Mouse (Mus musculus) heart, embryonic 12.5 days (tissue): ENCODE results near the gene Tmed1. TPM values are rescaled to one million over a fixed set of nuclear protein-coding genes. Genes with fewer than 3 reads are reported as not detected.

Experiments used
- ATAC-seq: fragments of 200-750 bp; cut with Nextera tagmentation; 2 replicates; pipeline ENCODE4 v1.8.0; 2017; ENCODE audit warnings: moderate TSS enrichment, moderate library complexity; ENCODE audit not compliant: insufficient number of reproducible peaks, low FRiP score
- H3K27ac ChIP-seq: fragments of 300-500 bp; sonication (generic); 2 replicates; pipeline ENCODE4 v1.5.1; 2016; ENCODE audit warnings: mild to moderate bottlenecking, moderate library complexity; ENCODE audit not compliant: poor library complexity, severe bottlenecking
- H3K27me3 ChIP-seq: fragments of 300-500 bp; sonication (generic); replicated peaks from 2 replicates; pipeline ENCODE4 v1.6.1; 2016; ENCODE audit warnings: mild to moderate bottlenecking, moderate library complexity
- H3K36me3 ChIP-seq: fragments of 300-500 bp; sonication (generic); 2 replicates; pipeline ENCODE4 v1.6.1; 2016; ENCODE audit warnings: mild to moderate bottlenecking, moderate library complexity
- H3K4me1 ChIP-seq: fragments of 300-500 bp; sonication (generic); replicated peaks from 2 replicates; pipeline ENCODE4 v1.6.1; 2016; ENCODE audit warnings: mild to moderate bottlenecking
- H3K4me2 ChIP-seq: fragments of 300-500 bp; sonication (generic); 2 replicates; pipeline ENCODE4 v1.6.1; 2016; ENCODE audit warnings: mild to moderate bottlenecking, moderate library complexity
- H3K4me3 ChIP-seq: fragments of 300-500 bp; sonication (generic); 2 replicates; pipeline ENCODE4 v1.5.1; 2016; ENCODE audit warnings: mild to moderate bottlenecking
- H3K9ac ChIP-seq: fragments of 300-500 bp; sonication (generic); 2 replicates; pipeline ENCODE4 v1.6.1; 2016; ENCODE audit warnings: mild to moderate bottlenecking, moderate library complexity
- H3K9me3 ChIP-seq: fragments of 300-500 bp; sonication (generic); replicated peaks from 2 replicates; pipeline ENCODE4 v1.6.1; 2016; ENCODE audit warnings: mild to moderate bottlenecking, moderate library complexity
- WGBS: fragments of 180-500 bp; shearing (Covaris S2); methylation state at CpG from one replicate; pipeline ENCODE4 v1.1.7; 2016; 5-methylcytosine and 5-hydroxymethylcytosine counted together
- polyA plus RNA-seq: library from polyadenylated mRNA; unstranded; fragments of >200 nt; fragmentation: Nextera tagmentation; extraction: Ambion mirVana; gene quantifications from 2 replicates; pipeline ENCODE4 v1.2.1, GENCODE M21; 2016

Tmed1 gene
- polyA plus RNA-seq = 89.4 and 92.3 TPM in 2 replicates

DNA sequence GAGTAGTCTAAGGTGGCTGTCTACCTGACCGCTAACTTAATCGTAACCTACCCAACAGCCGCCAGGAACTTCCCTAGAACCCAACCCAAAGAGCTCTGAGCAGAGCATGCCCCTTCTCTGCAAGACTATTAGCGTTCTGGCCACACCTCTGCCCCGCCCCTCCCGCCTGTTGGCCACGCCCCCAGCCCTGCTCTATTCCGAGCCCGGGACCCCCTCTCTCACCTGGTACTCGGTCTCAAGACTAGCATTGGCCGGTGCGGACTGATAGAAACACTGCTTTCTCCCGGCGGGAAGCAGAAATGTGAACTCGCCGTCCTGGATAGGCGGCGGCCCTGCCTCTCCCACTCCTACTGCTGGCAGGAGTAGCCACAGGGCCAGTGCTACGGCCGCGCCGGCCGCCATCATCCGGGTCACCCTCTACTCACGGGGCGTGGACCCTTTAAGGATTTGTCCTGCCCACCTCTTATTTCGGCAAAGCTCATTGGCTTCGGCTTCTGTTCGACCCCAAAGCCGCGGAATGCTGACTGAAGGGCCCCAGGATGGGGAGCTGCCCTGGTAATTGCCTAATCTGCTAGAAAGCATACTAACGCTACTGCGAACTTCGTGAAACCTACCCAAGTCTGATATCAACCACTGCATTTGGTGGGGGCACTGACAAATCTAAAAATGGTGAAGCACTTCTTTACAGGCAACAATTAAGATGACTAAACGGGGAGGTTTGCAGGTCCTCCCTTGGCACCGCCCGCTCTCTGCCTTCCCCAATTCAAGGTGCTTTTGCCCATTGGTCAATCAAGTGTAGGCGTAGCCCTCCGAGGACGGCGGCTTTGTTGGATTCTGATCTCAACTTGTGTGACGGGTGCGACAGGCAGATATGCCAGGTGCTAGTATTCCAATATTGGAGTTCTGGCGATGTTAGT is at the start of gene Tmed1:
Tmed1 (minus strand) TSS at position 481 of the 917 bp plus-strand sequence.
- Histone ChIP-seq H3K9me3 (peaks cover 6% of the 10 kb centered on the region; the same call in 1 of the 2 replicates), H3K4me1 (peaks cover 14% of the 10 kb centered on the region), H3K4me3 (peak within 1 kb of the TSS; percentile 79), H3K36me3 (peaks cover 39% of the 10 kb centered on the region), H3K27me3 (no peaks in the 10 kb centered on the region), H3K27ac (peak within 1 kb of the TSS; percentile 91), H3K4me2 (peak within 1 kb of the TSS; percentile 82), H3K9ac (peak within 1 kb of the TSS; percentile 82)
- under 1% methylated on average over 44 of the region's 44 CpGs for WGBS
- ATAC-seq = peak; percentile 94

DNA sequence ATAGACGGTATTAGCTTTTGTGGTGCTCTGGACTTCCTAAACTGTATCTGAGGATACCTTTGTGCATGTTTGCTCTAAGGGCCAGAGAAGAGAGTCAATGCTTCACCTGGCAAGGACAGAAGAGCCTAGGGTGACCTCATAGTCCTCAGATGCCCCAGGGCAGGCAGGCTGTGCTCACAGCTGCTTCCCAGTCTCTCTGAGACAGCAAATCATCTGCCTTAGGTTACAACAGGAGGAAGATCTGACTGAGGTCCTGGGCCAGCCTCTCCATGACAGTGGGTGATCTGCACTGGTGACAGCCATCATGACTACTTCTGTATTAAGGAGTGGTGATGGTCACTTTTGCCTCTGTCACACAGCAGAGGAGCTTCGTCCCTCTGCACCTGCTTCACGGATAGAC is 49.1 kb upstream of the Tmed1 start:
- H3K9ac ChIP-seq = no peak overlapping the region
- 86% methylated on average over 3 of the region's 3 CpGs for WGBS

DNA sequence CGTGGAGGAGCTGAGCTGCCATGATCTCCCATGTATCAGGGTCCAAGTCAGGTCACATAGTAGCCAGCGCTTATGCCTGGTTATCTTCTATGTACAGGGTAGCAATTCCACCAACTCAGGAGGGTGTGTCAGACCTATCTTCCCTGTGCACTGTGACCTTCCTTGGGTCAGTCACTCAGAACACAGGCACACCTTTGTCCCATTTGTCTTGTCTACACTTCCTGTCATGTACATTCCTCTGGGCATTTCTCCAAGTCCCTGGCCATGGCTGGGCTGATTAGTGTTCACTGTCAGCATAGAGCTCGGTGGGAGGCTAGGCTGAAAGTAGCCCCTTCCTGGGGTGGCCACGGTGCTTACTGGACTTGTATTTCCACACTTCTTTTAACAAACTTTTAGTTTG is 48.3 kb upstream of the Tmed1 start:
- Histone ChIP-seq H3K27ac (peak overlapping the region; percentile 52), H3K9me3 (no peaks in the 10 kb centered on the region), H3K4me1 (peaks cover 51% of the 10 kb centered on the region), H3K4me3 (no peak overlapping the region), H3K36me3 (peaks cover 25% of the 10 kb centered on the region), H3K9ac (no peak overlapping the region), H3K27me3 (no peaks in the 10 kb centered on the region), H3K4me2 (peak overlapping the region; percentile 11; the same call in 1 of the 2 replicates)
- 43% methylated on average over 4 of the region's 4 CpGs for WGBS
- peak; percentile 89 for ATAC-seq

More for the DNA sequence above, 49.1 kb upstream of the Tmed1 start:
- no peak for ATAC-seq
- Histone ChIP-seq H3K27me3 (no peaks in the 10 kb centered on the region), H3K4me1 (peaks cover 46% of the 10 kb centered on the region), H3K4me2 (no peak overlapping the region), H3K27ac (peak overlapping the region; percentile 15; the same call in 1 of the 2 replicates), H3K36me3 (peaks cover 24% of the 10 kb centered on the region), H3K9me3 (no peaks in the 10 kb centered on the region), H3K4me3 (no peak overlapping the region)

DNA sequence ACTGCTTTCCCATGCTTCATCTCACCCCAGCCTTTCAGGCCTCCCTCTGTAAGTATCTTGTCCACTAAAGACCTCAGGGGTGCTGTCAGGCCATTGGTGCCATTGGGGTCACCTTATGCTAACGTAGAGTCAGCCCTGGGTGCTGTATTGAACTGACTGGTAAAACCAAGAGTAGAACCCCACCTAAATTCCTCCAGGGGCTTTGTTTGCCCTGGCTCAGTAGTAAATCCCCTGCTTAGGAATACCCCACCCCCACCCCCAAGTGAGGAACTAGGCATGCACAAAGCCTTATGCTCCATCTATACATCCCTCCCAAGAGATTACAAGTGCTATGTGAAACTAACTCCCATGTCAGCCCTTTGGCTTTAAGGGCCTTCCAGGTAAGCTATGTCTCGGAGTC is 47.5 kb upstream of the Tmed1 start:
- Histone ChIP-seq H3K4me2 (no peak overlapping the region), H3K9me3 (no peaks in the 10 kb centered on the region), H3K27me3 (no peaks in the 10 kb centered on the region), H3K27ac (peak overlapping the region; percentile 52), H3K4me3 (no peak overlapping the region), H3K9ac (no peak overlapping the region), H3K36me3 (peaks cover 25% of the 10 kb centered on the region), H3K4me1 (peaks cover 51% of the 10 kb centered on the region)
- ATAC-seq = no peak
- 92% methylated on average over 2 of the region's 2 CpGs for WGBS

DNA sequence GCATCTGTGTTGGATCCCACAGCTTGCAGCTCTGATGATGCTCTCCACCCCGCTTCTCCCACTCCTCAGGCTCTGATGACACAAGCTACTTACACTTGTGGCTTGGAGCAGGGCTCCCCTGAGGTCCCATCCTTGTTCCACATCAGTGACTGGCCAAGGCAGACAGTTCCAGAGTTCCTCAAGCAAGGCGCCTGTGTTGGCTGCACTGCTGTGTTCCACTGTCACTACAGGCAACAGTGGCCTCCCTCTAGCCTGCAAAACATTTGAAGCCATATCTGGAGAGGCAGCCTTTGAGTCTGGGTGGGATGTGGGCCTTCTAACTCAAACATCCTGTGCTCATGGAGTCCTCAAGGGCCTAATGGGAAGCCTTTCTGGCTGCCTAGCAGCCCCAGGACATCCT is 46.9 kb upstream of the Tmed1 start:
- Histone ChIP-seq H3K36me3 (peaks cover 31% of the 10 kb centered on the region), H3K27me3 (no peaks in the 10 kb centered on the region), H3K9me3 (no peaks in the 10 kb centered on the region), H3K9ac (no peak overlapping the region), H3K4me2 (no peak overlapping the region), H3K4me3 (no peak overlapping the region), H3K4me1 (peaks cover 51% of the 10 kb centered on the region), H3K27ac (peak overlapping the region; percentile 0; the same call in 1 of the 2 replicates)
- no peak for ATAC-seq
- WGBS = 92% methylated on average over 2 of the region's 2 CpGs

DNA sequence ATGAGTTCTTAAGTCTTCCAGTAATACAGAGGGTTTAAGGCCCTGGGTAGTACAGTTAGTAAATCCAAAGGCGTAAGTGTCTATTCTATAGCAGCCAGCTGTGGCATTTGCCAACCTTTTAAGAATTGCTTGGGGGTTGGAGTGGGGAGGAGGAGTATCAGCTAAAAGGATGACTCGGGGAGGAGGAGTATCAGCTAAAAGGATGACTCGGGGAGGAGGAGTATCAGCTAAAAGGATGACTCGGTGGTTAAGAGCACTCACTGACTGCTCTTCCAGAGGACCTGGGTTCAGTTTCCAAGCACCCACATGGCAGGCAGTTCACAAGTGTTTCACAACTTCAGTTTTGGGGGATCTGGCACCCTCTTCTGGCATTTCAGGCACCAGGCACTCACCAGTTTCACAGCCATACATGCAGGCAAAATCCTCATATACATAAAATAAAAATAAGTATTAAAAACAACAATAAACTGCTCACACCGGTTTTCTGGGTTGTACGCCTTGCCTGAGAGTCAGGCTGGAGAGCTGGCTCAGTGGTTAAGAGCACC is 45.2 kb upstream of the Tmed1 start:
- 81% methylated on average over 6 of the region's 6 CpGs for WGBS
- Histone ChIP-seq H3K27ac (no peak overlapping the region), H3K9ac (no peak overlapping the region)

DNA sequence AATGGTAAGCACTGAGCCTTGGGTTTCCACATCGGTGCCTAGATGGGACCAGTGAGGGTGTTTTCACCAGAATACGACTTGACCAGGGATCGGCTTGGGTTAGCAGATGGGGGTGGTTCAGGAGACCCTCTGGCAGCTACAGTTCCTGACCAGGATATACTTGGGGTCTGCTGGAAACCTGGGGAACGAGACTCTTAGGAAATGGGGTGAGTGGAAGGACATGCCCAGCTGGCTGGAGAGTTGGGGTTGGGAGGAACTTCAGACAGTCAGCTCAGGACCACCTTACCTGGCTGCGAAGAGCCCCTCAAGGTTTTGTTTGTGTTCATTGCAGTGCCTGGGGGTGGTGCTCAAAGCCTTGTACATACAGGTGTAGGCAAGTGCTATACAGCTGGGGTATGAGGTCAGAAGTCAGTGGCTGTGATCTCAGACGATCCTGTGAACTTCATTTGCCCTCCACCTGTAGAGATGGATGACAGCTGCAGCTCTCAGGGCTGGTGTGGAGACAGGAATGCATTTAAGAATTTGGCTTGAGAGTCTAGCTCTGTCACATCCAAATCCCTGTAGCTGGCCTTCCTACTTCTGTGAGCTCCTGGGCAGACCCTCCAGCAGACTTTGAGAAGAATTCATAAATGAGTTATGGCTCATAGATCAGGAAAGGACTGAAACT is 43.7 kb upstream of the Tmed1 start:
- Histone ChIP-seq H3K27me3 (no peaks in the 10 kb centered on the region), H3K36me3 (peaks cover 36% of the 10 kb centered on the region), H3K4me1 (peaks cover 45% of the 10 kb centered on the region), H3K4me2 (no peak overlapping the region), H3K4me3 (no peak overlapping the region), H3K9ac (no peak overlapping the region), H3K9me3 (no peaks in the 10 kb centered on the region), H3K27ac (no peak overlapping the region)
- no peak for ATAC-seq
- WGBS = 86% methylated on average over 6 of the region's 6 CpGs

More for the DNA sequence above, 45.2 kb upstream of the Tmed1 start:
- H3K36me3 ChIP-seq = peaks cover 33% of the 10 kb centered on the region
- no peak for ATAC-seq
- no peak overlapping the region for H3K4me3 ChIP-seq
- H3K4me2 ChIP-seq = no peak overlapping the region
- no peaks in the 10 kb centered on the region for H3K9me3 ChIP-seq
- H3K27me3 ChIP-seq = no peaks in the 10 kb centered on the region
- H3K4me1 ChIP-seq = peaks cover 51% of the 10 kb centered on the region

DNA sequence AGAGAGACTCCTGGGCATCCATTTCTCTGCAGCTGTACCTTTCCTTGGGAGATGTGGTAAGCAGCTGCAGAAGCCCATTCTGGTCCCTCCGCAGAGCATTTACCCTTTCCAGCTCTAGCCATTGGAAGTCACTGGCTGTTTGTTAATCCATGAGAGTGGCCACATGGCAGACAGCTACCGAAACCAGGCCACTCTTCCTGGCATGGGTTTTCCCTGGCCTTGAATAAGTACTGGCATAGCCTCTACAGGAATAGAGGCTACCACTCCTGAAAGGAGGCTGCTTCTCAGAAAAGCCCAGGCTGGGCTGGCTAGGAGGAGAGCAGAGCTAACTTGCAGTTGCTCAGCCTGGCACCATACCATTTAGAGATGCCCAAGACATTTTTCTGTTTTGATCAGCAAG is 41.0 kb upstream of the Tmed1 start:
- WGBS = 94% methylated on average over 2 of the region's 2 CpGs
- H3K9me3 ChIP-seq = no peaks in the 10 kb centered on the region
- no peak overlapping the region for H3K9ac ChIP-seq
- peaks cover 32% of the 10 kb centered on the region for H3K4me1 ChIP-seq
- no peak overlapping the region for H3K27ac ChIP-seq
- H3K36me3 ChIP-seq = peaks cover 36% of the 10 kb centered on the region
- no peak for ATAC-seq
- no peak overlapping the region for H3K4me3 ChIP-seq
- H3K4me2 ChIP-seq = no peak overlapping the region
- no peaks in the 10 kb centered on the region for H3K27me3 ChIP-seq

DNA sequence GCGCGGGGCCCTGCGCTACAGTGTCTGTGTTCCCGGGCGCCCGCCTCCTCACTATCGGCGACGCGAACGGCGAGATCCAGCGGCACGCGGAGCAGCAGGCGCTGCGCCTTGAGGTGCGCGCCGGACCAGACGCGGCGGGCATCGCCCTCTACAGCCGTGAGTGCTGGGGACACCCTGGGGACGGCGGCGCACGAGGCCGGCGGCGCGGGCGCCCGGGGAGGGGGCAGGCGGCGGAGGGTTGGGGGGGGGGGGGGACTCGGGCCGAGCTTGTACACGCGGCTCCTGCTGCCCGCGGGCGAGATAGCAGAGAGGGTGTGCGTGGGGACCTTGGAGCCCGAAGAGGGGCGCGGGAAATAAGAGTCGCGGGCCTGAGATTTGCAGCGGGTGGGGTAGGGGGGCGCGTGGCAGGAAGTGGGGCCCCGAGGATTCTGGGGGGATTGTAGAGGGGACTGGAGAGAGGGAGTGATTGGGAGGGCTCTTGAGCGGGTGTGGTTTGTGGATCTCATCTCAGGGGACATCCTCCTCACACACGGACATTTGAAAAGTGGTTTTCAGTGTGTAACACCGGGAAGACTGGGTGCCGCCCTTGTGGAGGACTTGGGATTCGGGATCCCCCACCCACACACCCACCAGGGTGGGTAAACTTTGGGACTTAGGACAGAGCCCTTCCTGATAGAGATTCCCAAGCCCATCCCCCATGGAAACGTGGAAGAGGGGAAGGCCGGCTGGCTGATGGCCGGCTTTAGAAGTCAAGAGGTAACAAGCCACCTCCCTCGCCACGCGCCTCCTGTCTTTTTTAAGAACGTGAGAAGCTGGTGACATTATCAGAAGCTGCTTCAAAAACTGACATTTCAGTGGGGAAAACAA is 37.3 kb upstream of the Tmed1 start:
- Histone ChIP-seq H3K27ac (peak overlapping the region; percentile 95), H3K4me3 (peak overlapping the region; percentile 86), H3K4me2 (peak overlapping the region; percentile 83), H3K9ac (peak overlapping the region; percentile 91), H3K36me3 (peaks cover 20% of the 10 kb centered on the region), H3K9me3 (no peaks in the 10 kb centered on the region), H3K4me1 (peaks cover 15% of the 10 kb centered on the region), H3K27me3 (no peaks in the 10 kb centered on the region)
- ATAC-seq = peak; percentile 54
- under 1% methylated on average over 52 of the region's 66 CpGs for WGBS

DNA sequence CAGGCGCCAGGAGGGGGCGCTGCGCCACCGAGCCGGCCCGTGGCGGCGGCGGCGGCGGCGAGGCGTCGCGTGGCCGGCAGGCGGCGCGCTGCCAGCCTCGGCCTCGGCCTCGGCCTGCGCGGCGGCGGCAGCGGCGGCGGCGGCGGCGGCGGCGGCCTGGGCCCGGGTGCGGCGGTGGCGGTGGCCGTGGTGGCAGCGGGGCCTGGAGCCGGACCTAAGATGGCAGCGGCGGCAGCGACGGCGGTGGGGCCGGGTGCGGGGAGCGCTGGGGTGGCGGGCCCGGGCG is 36.7 kb upstream of the Tmed1 start, which contains the start of gene Carm1:
Carm1 (plus strand) TSS at position 106 of the 286 bp plus-strand sequence.
- peak within 1 kb of the TSS; percentile 91 for H3K9ac ChIP-seq
- ATAC-seq = no peak
- no peaks in the 10 kb centered on the region for H3K27me3 ChIP-seq
- no peaks in the 10 kb centered on the region for H3K9me3 ChIP-seq
- peak within 1 kb of the TSS; percentile 95 for H3K27ac ChIP-seq
- 26% methylated on average over 52 of the region's 52 CpGs for WGBS
- peaks cover 15% of the 10 kb centered on the region for H3K4me1 ChIP-seq
- H3K4me3 ChIP-seq = peak within 1 kb of the TSS; percentile 86
- H3K4me2 ChIP-seq = peak within 1 kb of the TSS; percentile 83
- H3K36me3 ChIP-seq = peaks cover 17% of the 10 kb centered on the region
